Mouse (Mus musculus) cerebellum, postnatal 25 days (tissue): ENCODE data around the gene Syt2.

Experiments
- DNase-seq, 2 experiments: peaks; one replicate each; pipeline ENCODE4 v3.0.0; 2021; ENCODE audit warnings: mixed read lengths in 2 of 2

Syt2 gene

DNA sequence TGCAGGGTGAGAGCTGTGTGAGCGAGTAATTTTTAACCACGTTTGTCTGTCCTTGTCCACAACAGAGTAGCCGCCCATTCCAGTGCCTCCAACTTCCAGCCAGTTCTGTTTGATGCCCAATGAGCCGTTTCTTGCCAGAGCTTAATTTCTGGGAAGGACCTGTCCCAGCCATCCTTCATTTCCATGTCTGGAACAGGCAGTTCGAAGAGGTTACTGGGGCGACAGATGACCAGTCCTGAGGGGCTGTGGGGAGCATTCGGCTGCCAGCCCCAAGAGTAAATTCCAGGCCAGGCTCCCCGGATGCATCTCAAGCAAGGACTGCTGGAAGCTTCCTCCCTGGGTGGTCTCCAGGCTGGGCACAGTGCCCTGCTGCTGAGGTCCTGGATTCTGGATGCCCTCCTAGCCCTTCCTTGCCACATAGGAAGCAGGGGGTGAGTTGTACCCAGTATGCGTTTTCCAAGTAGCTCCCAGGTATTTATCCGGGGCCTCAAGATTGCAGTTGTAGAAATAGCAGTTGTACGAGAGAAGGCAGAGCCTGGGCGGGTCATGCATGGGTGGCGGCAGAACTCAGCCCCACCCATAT, 4.9 kb downstream of the Syt2 start:
- peak; percentile 64 to 68 for DNase-seq

DNA sequence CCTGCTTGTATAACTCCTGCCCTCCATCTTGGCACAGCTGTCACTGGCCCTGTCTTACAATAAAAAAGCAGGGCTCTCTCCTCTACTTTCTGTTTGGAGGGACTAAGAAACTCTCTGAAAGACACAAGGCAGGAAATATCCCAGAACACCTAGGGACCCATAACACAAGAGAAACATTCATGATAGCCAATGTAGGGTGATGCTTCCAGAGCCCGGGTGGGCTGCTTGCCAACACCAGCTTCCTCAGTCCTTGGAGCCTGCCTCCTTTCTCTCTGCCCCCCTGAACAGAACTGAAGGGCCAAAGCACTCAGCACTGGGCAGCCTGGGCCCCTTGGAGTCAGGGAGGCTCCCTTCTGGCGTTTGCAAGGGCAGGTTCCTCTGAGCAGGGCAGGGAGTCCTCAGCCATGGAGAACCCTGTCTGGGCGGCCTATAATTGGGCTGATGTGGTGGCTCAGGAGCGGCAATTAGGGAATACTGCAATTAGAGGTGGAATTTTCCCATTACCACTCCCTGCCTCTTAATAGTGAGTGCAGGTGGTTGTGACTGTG, 5.4 kb downstream of the Syt2 start:
- DNase-seq: peak; percentile 68 to 77

DNA sequence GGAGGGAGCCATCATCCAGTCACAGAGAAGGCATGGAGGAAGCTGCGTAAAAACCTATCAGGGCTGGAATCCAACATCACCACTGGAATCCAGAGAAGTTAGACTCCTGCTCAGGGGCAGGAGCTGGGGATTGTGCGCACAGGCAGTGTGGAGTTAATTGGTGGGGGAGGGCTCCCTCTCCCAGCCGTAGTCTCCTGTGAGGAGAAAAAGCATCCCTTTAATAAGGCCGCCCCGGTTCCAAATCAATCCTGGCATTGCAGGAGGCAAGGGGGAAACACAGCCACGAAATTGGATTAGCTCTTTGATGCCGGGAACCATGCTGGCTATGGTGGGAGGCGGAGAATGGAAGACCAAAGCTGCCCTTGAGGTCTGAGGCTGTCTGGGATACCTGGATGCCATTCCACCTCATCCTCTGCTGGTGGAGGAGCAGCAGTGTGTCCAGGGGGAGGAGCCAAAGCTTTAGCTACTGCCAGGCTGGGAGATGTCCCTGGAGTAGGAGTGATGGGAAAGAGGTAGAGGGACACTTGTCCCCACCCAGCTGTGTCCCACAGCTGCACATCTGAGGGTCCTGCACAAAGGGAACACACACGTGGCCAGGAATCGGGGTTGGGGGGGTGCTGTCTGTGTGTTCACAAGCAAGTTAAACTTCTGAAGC, 7.3 kb downstream of the Syt2 start:
- no peak for DNase-seq

DNA sequence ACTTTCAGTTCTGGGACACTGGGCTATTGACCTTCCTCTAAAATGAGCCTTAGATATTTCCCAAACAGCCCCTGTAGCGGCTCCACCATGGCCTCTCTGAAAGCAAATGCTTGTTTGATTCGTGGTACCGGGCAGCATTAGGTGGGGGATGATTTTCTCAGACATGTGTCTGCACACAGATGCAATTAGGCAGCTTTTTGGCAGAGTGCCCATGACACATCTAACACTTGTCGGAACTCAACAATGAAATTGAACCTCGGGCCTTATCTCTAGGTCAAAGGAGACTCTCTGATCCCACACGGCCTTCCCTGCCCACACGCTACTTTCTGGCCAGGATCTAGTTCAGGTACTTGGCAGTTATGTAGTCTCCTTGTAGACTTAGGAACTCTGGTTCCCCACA, 12.4 kb downstream of the Syt2 start:
- DNase-seq: no peak

DNA sequence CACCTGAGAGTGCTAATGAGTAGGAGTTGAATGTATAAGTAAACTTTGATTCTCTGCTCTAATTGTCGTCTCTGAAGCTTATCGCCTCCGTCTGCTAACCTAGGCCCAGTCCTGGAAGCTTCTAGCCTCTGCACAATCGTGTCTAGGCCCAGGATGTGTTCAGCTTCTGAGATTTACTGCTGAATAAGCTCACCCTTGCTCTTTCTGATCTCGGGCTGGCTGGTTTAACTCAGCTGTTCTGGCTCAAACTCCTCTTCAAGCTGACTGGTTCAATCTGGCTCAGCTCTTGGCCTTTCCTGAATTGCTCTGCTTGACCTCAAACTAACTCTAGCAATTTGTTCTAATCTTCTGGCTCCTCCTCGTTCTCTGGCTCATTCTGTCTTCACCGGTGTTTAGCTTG, 13.7 kb downstream of the Syt2 start:
- DNase-seq: no peak

DNA sequence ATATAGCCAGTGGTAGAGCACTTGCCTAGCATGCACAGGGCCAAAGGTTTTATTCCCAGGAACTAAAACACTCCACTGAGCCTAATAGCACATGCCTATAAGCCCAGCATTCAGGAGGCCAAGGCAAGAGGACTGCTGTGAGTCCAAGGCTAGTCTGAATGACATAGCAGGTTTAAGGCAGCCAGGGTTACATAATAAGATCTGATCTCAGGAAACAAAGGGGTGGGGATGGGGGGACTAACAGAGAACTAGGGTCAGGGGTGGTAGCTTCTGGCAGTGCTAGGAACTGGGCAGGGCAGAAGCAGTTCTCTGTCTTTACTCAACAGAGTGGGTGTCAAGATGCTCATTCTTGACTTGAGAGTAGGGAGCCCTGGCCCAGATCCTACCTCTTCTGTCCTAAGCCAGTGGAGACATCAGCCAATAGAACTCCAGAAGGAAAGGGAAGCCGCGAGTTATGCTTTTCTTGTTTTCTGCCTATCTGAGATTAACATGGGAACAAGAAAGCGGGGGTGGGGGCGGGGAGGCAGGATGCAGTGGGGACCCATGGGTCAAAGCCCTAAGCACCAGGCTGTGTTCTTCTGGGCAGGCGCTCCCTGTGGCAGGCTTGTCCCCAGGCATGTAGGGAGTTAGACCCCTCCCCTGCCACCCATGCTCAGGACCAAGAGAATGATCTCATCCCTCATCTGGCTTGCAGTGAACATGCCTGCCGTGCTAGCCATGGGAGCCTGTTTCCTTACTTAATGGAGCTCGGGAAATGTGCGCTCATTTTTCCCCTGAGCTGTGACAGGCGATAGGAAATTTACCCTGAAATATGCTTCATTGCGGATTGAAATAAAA, 25.0 kb downstream of the Syt2 start:
- DNase-seq: no peak

DNA sequence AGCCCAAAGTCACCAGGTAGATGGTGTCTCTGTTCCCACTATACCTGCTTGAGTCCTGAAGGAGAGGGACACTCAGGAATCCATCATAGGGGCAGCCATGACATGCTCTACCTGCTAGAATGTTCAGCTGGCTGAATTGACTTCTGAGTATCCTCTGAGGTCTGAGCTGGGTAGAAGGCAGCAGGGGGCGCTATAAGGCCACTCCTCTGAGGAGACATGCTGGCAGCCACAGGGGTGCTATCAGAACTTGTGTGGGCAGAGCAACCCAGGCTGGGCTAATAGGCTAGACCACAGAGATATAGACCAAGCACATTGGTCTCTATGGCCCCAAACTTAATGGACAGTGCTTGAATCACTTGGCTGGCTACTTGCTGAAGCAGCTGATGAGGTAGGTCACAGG, 27.8 kb downstream of the Syt2 start:
- peak; percentile 57 to 71 for DNase-seq

DNA sequence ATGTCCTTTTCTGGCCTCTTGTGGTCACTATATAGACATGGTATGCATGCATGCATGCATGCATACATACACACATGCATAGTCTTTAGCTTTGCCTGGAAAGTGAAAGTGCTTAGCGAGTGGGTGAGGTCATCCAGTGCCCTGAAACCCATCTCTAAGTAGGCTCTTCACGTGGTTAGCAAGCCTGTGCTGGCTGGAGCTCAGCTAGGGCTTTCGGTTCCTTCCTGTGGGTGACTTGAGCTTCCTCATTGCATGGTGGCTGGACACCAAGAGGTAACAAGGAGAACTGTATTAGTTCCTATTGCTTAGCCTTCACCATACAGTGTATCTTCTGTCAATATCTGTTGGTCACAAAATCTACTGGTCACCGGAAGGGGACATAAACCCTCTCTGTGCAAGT, 33.0 kb downstream of the Syt2 start:
- DNase-seq: no peak

DNA sequence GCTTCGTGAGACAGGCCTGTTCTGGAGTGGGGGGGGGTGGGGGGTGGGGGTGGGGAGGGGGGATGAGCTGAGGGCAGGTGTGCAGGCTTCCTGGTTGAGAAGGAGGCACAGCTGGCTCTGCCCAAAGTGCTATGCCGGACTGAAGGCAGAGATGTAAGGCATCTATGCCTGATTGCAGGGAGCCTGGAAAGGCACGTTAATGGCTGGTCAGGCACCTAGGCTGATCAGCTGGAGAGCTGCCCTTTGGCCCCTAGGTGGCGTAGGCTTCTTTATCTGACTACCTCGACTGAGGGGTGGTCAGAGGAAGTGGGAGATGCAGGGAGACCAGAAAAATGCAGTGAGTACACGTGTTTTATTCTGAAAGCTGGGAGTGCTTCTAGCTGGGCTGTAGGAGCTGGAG, 34.1 kb downstream of the Syt2 start:
- DNase-seq: no peak

DNA sequence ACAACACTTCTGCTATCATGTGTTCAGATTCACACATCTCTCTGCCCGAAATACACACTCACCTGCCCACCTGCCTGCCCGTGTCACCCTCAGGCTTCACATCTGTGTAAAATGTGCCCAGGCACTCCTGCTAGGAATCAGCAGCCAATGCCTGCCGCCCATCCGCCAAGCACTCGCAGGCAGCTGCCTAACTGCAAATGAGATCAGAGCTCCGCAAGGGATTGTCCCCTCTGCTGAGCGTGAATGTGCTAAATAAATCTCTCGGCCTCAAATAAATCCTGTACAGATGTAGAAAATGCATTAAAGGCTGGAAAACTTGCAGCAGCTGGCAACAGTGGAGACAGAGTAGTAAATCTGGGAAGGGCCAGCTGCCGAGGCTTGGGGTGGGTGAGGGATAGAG, 36.0 kb downstream of the Syt2 start:
- no peak for DNase-seq

DNA sequence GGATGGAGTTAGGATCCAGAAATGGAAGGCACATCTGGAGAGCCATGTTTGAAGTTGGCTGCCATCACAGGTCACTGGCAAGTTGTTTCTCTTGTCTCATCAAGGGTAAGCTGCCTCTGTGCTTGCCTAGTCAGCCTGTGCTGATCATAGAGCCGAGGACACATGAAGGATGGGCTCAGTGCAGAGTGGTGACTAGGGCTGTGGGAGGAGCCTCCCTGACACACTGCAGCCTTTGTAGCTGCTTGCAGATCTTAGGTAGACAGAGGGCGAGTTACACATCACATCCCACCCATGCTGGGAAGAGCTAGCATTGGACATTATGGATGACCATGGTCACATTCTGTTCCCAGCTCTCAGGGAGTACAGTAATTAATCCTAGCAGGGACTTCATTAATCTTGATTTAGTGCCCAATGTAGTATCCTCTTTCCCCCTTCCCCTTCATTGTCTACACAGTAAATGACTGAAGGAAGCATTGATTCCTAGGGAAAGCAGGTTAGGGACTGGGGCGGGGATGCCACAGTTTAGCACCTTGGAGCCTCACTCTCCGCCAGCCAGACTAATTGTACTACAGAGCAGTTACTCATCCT, 40.5 kb downstream of the Syt2 start:
- no peak for DNase-seq

DNA sequence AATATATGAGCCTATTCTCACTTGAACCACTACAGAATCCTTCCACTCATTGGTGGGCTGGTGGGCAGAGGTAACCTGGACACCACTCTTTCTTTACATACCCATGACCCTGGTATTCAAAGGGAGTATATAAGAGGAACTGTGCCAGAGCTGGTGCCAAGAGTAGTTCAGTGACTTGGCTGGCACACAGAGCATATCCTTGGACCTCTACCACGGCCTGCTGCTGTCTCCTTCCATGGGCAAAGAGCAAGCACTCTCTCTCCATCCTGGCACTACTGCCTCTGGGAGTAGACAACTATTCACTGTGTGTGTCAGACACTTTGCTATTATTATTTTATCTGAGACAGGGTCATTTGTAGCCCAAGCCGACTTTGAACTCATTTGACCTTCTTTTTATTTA, 49.8 kb downstream of the Syt2 start:
- DNase-seq: peak; percentile 43 to 48

DNA sequence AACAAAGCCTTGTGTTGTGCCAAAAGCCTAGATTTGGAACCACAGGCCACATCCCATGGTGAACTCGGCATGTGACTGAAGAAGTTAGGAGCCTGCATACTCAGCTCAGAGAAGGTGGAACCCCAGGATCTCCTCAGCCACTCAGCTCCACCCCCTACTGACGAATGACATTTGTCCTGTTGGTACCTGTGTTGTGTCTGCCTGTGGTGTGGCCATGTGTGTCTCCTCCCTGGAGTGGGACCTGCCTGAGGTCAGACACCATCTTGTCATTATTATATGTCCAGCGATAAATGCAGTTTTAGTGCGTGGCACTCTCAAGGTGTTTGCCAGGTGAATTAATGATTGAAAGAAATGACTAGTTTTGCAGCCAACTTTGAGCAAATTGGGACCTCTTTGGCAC, 50.6 kb downstream of the Syt2 start:
- no peak for DNase-seq

DNA sequence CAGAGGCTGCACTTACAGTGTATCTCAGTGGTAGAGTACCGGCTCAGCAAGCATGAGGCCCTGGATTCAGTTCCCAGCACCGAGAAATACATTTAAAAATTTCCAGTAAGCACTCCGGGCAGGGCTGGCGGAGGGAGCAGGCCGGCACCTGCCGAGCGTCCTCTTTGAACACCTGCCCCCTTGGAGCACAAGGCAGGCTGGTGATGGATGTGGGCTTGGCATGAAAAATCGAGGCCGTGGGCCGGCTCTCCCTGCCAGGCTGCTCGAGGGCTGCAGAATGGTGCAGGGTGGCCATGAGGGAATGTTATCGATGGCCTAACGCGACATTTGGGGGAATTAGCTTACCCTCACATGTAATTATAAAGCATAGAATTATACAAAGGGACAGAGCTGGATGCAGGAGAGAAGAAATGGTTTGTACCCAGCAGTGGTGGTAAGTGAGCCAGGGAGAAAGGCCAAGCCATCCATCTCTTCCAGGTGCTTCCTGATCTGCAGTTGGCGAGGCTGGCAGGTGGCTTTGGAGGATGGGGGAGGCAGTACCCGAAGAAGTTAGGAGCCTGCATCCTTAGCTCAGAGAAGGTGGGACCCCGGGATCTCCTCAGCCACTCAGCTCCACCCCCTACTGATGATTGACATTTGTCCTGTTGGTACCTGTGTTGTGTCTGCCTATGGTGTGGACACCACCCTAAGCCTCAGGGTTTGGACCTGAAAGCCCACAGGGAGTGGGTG, 51.2 kb downstream of the Syt2 start:
- DNase-seq: peak; percentile 63 to 67

DNA sequence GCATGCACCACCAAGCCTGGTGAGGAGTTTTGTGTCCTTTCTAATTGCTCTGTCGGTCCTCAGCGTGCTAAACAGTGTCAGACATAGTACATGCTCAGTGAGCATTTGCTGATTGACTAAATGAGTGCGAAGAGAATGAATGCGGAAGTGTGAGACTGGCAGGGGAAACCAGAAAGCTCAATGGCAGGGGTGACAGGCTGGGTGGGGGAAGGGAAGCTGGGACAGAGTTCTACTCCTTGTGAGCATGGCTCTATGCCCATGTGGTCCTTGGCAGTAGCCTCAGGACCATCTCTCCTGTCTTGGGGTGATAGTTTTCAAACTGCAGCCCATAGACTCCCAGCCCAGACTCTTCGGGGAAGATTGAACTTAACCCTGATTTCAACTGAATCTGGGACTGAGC, 52.0 kb downstream of the Syt2 start:
- DNase-seq: peak; percentile 61 to 72

DNA sequence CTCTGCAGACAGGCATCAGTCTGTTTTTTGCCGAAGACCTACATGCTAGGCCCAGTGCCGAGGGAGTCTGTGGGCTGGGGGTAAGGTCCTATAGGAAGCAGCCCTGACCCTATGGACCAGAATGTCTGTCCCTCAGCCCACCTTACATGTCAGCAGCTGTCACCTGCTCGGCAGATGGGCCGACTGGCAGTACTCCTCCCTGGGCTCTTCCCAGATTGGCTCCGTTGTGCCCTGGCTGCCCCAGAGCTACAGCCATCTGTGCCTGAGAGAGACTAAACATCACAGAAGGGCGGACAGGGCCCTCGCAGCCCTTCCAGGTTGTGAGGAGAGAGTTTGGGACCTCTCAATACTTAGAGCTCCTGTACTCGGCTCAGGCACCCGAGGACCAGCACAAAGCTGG, 52.9 kb downstream of the Syt2 start:
- DNase-seq: peak; percentile 88 to 89

DNA sequence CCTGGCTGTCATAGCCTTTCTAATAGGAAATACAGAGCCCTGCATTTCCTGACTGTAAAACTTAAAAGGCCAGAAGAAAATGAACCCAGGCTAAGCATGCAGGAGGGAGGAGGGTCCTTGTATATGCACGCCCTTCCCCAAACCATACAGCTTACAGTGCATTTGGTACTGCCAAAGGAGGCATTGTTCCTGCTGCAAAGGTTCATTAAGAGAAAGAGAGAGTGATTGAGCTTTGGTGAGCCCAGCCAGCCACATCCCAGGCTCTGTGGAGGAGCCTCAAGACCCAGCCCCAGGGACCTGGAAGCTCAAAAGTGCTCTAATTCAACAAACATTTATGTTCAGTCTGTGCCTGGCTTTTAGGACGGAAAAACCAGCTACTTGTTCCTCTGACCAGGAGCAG, 53.7 kb downstream of the Syt2 start:
- peak in 1 of 2 experiments; percentile 50 for DNase-seq

DNA sequence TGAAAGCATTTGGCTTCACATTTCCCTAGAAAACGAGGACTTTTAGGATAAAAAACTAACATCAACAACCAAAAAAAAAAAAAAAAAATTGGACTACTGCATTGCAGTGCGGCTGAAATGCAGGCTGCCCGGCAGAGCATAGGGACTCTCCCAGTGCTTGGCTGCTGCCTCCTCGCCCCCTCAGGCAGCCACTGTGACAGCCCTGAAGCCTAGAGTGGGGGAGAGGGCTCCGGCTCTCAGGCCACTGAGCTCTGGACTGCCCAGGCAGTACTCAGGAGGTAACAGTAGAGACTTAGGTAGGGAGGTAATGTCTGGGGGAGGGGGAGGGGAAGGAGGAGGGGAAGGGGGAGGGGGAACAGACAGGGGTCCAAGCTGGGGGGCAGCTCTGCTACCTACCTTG, 54.2 kb downstream of the Syt2 start:
- DNase-seq: peak; percentile 45 to 54

DNA sequence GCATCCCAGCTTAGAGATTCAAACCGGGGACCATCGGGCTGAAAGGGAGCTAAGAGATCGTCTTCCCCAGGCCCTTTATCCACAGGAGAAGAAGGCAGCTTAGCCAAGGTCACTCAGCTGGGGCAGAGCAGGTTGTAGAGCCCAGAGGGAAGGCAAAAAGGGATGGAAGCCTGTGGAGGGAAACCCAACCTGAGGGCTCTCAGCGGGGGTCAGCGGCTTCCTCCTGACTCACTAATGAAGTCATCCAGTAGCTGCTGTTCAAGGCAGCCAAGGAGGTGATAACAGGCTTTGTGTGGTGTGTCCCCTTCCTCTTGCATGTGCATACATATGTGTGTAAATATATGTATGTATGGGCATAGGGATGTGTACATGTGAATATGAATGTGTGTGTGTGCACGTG, 54.7 kb downstream of the Syt2 start:
- DNase-seq: peak; percentile 55 to 72

DNA sequence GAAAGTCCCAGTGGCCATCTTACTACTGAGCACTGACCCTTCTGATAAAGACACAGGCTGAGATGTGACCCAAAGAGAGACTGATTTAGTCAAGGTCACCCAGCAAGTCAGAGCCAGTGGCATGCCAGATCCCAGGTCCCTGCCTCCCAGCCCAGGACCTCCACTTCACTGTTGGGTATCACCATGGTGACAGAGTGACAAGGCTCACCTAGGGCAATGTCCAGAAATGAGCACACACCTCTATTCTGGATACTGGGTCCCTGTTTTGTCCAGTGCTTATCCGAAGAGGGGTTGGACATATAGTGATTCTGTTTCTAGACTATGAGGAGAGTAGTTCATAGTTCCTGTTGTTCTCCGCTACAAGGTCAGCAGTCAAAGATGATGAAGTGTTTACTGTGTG, 56.8 kb downstream of the Syt2 start:
- no peak for DNase-seq

DNA sequence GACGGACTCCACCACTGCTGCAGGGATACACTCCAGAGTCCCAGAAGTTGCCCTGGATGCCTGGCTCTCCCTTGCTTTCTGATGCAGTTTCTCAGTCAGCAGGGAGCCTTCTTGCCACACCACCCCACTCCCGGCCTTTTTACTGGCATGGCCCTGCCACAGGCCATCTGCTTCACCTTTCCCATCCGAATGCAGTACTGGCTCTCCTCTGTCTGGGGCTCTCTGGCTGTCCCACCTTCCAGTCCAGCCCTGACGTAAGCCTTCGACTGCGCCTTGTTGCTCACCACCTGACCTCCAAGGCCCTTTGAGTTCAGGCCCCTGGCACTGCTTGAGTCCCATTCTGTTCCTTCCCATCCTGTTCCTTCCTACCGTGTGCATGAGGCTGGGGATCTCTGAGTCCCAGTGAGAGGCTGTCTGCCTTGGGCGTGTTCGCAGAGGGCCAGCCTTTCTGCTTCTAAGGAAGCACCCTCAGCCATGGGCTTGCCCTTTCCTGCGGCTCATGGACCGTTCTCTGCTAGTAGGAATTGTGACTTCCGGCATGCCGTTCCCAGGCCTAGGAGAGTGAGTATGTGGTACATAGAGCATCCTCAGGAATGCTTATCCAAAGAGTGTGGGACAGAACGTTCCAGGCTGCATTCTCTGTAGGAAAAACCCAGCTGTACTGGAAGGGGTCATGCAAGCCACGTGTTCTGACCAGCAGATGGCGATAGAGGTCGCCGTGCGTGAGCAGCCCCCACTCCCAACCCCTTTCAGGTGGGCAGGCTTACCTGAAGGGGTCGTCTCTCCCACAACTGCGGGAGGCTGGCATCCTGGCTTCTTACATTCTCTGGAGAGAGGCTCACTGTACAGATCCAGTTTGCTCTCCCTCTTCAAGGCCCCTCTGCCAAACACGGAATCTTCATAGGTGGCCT, 58.2 kb downstream of the Syt2 start:
- peak; percentile 71 to 82 for DNase-seq

DNA sequence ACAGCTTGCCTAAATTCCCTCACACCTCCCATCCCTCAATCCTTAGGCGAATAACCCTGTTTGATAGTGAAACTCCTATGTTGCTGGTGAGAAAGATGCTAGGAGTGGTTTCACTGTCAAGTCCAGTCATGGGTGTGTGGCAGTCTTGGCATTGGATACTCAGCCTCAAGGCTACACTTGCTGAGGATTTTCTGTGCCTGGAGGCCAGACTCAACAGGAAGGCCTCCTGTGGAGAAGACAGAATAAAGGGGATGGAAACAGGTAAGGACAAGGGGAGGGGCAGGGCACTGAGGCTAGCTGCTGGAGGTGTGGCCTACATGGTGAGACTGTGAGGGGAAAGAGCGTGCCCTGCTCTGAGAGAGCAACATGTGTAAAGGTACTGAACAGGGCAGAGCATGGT, 60.1 kb downstream of the Syt2 start:
- DNase-seq: no peak
